Mouse (Mus musculus) spleen, postnatal 4 days (tissue): ENCODE results near the gene Vps33a.

Experiments used
- DNase-seq, 2 experiments: peaks; one replicate each; pipeline ENCODE4 v3.0.0; 2022; ENCODE audit warnings: low spot score in 2 of 2

The Vps33a gene

GRCm38 (mm10) chr5:123572357-123573186 is at the start of gene Vps33a:
Gene Vps33a (minus strand): TSS chr5:123573038.
- peak; percentile 97 to 99 for DNase-seq

DNA sequence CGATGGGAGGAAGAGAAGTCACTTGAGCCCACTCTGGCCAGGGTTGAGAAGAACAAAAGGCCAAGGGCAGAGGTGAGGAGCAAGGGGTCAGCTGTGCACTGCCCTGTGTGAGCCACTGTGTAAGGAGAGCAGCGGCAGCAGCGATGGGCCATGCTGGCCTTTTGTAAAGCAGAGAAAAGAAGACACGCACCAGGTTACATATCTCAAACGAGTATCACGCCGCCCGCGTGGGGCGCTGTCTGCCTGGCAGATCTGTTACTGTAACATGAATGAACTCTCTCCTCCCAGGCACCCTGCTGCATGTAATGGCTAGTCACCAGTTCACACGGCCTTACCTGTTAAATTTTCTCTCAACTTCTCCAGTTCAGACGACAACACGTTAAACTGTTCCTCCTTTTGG is 49.6 kb upstream of the Vps33a start:
- DNase-seq: no peak

DNA sequence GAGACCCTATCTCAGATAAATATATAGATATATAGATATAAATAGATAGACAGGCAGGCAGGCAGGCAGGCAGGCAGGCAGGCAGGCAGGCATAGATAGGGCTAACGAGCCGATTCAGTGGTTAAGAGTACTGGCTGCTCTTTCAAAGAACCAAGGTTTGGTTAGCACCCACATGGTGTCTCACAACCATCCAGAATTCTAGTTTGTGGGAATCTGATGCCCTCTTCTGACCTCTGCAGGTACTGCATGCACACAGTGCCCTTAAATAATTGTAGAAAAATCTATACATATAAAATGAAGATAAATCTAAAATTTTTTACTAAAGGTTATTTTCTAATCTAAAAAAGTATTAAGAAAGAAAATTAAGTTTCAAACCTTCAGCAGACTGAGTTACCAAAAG is 45.7 kb upstream of the Vps33a start:
- DNase-seq: no peak

DNA sequence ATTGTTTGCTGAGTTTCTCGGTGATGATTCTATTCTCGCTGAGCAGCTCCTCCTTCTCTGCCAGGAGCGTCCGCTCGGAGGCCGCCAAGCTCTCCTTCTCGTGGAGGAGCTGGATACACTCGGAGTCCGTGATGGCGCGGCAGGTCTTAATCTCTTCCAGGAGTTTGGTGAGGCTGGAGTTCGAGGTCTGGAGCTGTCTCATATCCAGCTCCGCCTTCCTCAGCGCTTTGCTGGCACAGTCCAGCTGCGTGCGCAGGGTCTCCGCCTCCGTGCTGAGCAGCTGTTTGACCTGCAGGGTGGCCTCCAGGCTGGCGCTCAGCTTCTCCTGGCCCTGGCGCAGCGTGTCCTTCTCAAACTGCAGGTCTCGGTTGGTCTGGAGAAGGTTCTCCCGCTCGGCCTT is 41.4 kb upstream of the Vps33a start:
- DNase-seq: no peak

DNA sequence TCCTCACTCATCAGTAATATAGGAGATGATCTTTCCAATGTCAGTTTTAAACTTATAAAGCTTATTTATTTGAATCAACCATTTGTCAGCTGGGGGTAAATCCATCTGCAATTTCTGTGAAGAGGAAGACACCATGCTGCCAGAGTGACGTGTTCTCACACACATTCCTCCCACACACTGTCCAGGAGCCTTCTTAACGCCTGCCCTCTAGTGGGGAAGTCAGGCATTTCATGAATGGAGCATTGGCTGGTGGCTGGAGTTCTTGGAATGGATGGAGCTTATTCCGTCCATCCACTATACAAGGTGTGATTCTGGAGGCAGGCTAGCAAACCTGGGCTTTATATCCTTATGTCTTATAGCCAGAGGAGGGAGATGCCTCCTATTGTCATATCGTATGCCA is 37.0 kb upstream of the Vps33a start:
- DNase-seq: peak; percentile 55 to 81

DNA sequence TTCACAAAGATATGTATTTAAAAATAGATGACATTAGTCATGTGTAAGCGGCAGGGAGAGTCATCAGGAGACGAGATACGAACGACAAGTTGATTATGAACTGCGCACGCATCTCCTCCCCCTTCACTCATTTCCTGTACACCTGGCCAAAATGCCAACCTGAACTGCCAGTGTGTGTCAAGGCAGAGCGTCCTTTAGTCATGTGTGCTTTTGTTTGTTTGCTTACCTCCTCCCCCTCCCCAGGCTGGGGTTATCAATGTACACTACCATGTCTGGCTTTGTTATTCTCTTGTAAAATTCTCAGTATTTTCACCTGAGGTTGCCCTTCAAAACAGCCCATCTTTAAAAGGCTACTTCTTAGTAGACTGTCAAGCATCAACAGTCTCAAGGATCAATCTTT is 36.6 kb upstream of the Vps33a start:
- DNase-seq: no peak

DNA sequence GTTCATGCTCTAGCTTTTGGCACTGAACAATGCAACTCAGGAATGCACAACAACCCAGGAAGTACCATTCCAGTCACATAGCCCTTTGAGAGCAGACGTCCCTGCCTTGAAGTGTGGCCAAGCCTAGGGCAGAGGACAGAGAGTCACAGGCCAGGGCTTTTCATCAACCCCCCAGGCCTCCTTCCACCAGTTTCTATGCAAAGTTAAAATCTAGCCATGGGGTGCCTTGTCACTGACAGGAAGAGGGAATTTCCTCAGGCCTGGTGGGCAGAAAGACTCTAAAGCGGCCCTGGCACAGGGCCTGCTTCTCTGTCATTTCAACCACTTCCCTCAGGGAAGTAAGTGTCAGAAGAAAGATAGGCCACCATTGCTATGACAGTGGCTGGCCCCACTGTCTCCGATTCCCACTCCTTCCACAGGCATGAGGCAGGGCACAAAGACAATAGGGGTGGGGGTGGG is 34.4 kb upstream of the Vps33a start:
- no peak for DNase-seq

- no peak for DNase-seq
Measured at GRCm38 (mm10) chr5:123603496-123603895, 30.7 kb upstream of the Vps33a start.

DNA sequence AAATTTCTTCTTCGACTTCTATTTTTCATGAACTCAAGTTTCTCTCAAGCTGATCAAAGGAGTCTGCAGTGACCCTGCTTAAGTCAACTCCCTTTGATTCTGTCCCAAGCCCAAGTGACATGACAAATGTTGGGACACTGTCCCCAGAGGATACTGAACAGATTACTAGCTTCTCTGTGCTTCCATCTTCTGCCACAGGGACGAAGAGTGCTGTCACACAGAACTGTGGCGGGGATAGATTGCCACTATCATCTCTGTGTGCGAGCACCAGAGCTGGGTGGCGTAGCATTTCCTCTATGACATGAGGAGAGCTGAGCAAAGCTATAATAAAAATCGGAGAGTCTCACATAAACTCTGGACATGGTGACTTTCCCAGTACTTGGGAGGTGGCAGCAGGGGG is 29.3 kb upstream of the Vps33a start:
- no peak for DNase-seq

DNA sequence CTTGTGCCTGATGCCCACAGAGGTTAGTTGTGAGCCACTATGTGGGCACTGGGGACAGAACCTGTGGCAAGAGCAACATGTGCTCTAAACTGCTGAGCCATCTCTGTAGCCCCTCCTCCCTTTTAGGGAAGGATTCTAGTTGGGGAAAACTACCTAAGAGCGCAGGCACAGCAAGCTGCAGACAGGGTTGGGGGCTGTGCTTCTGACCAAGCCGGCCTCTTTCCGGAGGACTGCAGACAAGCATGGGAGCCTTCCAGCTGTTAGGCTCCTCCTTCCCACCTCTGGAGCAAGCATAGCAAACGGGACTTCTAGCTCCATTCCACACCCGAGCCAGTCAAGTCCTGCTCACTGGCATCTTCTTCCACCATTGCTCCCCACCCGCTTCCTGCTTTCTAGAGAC is 26.5 kb upstream of the Vps33a start:
- no peak for DNase-seq

DNA sequence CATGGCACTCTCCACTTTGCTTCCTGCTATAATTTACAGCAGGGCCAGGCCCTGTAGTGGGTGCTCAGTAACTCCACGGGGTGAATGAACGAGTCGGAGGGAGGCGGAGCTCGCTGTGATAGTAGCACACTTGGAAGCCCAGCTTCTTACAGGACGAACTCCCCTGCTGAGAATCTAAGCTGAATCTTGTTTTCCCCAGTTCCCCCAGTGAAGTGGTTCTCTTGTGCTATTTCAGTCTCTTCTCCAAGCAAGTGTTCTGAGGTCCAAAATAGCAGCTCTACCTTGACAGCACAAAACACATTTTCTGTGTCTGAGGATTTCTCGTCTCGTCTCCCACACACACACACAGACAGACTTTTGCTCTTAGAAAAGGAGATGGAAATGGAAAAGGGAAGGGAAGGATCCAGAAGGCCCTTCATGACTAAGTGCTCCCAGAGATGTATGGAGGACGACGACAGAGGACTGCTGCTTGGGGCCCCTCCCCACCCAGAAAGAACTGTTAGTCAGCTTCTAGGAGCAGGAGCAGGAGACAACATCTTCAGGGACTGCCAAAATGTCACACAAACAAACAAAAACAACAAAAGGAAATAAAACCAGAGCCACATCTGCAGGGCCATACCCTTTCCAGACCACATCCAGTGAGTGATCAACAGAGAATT is 20.9 kb upstream of the Vps33a start:
- no peak for DNase-seq

GRCm38 (mm10) chr5:123580043-123580442 is 7.2 kb upstream of the Vps33a start:
- no peak for DNase-seq

DNA sequence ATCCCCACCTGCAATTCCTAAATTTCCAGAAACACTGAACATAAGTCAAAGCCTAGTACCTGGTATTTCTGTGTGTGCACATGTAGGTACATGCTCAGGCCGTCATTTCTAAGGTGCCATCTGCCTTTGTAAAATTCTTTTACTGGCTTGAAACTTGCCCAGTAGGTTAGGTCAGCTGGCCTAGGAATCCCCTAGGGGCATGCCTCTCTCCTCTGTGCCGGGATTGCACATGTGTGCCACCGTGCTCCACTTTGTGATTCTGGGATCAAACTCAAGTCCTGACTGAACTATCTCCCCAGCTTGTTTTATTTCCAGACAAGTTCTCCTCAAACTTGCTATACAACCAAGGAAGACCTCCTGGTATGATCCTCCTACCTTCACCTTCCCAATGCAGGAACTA is 3.9 kb upstream of the Vps33a start:
- DNase-seq: no peak

DNA sequence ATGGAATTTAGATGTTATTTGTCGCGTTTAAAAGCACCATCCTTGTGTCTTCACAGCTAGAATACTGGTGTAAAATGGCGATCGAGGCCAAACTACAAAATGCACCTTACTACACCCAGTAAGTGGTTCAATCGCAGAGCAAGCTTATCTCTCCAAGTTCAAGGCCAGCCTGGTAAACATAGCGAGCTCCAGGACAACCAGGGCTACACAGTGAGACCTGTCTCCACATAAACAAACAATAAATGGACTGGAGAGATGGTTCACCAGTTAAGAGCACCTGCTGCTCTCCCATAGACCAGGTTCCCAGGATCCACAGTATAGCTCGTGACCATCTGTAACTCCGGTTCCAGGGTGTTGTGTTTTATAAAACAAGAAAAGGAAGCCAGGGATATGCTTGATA is 524 bp upstream of the Vps33a start:
- no peak for DNase-seq

GRCm38 (mm10) chr5:123561128-123561527 is 11.7 kb downstream of the Vps33a start:
- DNase-seq: peak; percentile 4 to 44

DNA sequence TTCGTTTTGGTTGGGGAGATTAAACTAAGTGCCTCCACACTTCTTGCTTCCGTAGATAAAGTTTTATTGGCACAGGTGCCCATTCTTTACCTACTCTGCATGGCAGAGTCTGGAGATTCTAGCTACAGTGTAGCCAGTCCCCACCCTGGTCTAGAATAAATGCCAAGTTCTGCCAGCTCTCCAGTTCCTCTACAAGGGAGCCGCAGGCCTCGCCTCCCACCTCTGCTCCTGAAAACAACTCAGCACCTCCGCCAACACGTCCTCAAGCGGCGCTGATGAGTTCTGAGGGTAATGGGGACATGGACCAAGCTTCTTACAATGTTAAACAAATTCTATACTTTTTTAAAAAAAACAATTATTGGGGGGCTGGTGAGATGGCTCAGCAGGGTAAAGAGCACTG is 13.2 kb downstream of the Vps33a start:
- peak; percentile 6 to 45 for DNase-seq

DNA sequence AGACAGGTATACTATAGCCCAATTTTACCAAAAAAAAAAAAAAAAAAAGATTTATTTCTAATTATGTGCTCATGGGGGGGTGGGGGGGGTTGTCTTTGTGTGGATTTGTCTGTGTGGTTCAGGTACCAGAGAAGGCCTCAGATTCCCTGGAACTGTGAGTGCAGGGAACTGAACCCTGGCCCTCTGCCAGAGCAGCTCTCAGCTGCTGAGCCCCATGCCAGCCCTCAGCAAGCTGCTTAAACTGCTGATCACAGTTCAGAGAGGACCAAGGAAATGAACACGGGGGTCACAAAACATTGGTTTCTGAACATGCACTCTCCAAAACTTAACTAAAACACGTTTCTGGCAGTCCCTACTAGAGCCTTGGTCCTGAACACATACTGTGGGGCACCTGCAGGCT is 16.4 kb downstream of the Vps33a start:
- peak; percentile 6 to 24 for DNase-seq

DNA sequence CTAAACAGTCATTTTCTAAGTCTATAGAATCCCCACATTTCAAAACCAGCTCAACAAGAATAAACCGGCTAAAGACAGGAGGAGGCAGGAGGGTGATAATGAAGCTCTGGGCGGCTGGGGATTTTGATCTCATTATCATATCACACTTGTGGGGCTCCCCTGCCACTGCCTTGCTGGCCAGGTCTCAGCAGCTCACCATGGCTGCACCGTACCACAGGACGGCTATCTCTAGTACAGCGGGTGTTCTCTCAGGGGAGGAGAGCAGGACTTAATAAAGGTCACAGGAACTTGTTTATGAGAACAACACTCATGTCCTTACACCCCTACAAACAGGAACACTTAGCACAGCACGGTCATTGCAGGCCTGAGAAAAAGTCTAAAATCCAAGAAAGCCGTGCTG is 17.1 kb downstream of the Vps33a start:
- peak; percentile 7 to 47 for DNase-seq

DNA sequence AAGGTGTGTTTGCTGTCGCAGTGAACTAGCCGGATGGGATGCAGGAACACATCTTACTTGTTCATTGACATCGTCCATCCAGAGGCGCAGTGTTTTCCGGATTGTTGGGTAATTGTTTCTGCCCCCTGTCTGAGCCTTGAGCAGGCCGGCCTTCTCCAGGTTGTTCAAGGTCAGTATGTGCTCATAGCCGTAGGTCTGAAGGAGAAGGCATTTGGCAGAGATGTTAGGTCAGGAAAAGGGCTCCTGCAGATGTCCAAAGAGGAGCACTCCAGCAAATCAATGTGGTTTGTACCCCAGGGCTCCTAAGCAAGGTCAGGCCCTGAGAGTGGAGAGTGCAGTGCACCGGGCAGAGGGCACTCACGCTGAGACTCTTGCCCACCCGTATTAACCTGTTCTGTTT is 39.0 kb downstream of the Vps33a start:
- DNase-seq: peak in 1 of 2 experiments; percentile 6

DNA sequence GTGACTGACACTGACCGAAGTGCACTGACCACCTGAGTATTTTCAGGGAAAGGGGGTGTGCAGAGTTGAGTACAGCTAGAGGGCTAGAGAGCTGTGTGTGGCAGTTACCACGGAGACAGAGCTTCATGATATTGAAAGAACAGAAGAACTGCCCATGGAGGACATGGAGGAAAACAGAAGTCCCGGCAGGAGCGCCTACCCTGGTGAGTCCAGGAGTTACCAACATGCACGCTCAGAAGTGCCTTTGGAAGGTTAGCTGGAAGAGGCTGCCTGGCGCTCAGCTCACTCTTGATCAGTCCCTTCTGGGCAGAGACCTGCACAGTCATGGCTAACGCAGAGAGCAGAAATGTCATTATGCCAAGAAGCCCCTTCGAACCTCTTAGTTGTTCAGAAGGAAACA is 42.8 kb downstream of the Vps33a start:
- peak; percentile 7 to 54 for DNase-seq

- DNase-seq: peak; percentile 6 to 38
Measured at GRCm38 (mm10) chr5:123528641-123529040, 44.2 kb downstream of the Vps33a start.

DNA sequence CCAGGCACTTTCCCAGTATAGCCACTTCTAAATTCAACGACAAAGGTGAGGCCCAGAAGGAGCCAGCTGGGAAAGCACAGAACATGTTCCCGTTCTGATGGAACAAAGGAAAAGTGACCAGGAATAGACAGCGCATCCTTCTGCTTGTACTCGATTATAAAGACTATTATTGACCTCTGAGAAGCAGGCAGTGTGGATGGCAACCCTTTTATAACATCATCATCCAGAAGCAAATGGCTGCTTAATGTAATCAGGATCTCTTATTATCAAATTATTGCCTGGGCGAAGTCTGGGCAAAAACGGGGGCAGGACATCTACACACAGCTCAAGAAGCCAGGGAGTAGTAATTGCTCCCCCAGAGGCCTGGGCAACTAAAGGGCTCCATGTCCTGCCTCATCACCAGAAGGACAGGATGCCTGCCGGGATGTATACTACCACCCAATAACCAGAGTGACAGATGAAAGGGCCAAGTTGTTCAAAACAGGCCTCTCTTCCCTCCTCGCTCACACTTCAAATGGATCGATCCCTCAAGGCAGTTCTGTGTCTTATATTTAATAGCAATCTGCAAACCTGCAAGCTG is 46.8 kb downstream of the Vps33a start:
- DNase-seq: peak; percentile 6 to 36

DNA sequence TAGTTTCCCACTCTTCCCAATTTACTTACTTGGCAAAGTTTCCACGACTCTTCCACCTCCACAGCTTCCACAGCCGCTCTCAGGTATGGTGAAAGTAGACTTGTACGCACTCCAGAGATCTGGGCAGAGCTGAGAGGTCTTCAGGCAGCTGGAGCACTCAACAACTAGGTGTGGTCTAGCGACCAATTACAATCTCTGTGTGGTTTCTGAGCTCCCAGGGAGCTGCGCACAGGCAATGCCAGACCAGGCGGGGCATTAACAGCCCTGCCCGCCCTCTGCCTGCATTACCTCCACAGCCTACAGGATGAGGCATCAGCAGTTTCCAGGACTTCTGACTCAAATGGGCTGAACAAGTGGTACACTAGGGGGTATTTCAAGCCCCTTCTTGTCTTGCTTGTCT is 47.6 kb downstream of the Vps33a start, which contains the start of gene Gm49027:
Gene Gm49027, minus strand, starts transcription at position 208 of the 400 bp plus-strand sequence.
- DNase-seq: peak; percentile 11 to 51
